Mouse (Mus musculus) stomach, postnatal 0 days (tissue): Measurements from ENCODE around the gene Atp1a2.

Experiments used
- CTCF ChIP-seq: IDR thresholded peaks from 2 replicates; pipeline ENCODE4 v1.5.1; 2016; ENCODE audit warnings: antibody characterized with exemption, low read depth, mild to moderate bottlenecking, moderate library complexity
- EP300 ChIP-seq: optimal IDR thresholded peaks from 2 replicates; pipeline ENCODE3; 2016; ENCODE audit warnings: antibody characterized with exemption

DNA sequence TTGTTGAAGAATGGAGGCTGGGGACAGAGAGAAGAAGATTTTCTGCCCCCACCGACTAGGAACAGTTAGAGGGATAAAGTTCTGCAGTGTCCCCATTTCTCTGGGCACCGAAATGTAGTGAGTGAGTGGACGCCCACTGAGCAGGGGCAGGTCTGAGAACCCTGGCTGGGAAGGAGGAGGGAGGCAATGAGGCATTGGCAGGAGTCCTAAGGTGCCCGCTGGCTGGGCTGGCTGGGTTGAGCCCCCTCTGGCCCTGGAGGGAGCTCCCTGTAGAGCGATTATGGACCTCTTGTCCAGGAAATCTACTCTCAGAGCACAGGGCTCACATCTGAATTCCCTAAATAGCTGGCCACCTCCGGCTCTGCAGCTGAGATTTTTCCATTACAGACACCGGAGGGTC, 1.7 kb upstream of the Atp1a2 start:
- TF ChIP-seq CTCF (no peak), EP300 (no peak)
